Mouse (Mus musculus) stomach, embryonic 16.5 days (tissue): ENCODE measurements around the gene Sv2b. TPM values are rescaled to one million over a fixed set of nuclear protein-coding genes. Genes with fewer than 3 reads are reported as not detected.

Experiments
- ATAC-seq: fragments of 200-750 bp; cut with Nextera tagmentation; 2 replicates; pipeline ENCODE4 v1.8.0; 2017; ENCODE audit warnings: moderate number of reproducible peaks, moderate TSS enrichment; ENCODE audit not compliant: insufficient read depth, low FRiP score
- H3K27ac ChIP-seq: fragments of 300-500 bp; sonication (generic); 2 replicates; pipeline ENCODE4 v1.5.1; 2014; ENCODE audit warnings: low read length
- H3K27me3 ChIP-seq: fragments of 300-500 bp; sonication (generic); 2 replicates; pipeline ENCODE4 v1.6.1; 2014; ENCODE audit warnings: low read length, control low read depth, mixed read lengths; ENCODE audit not compliant: control insufficient read depth, insufficient read depth
- H3K36me3 ChIP-seq: fragments of 300-500 bp; sonication (generic); 2 replicates; pipeline ENCODE4 v1.6.1; 2014; ENCODE audit warnings: low read length; ENCODE audit not compliant: control insufficient read depth, insufficient read depth
- H3K4me1 ChIP-seq: fragments of 300-500 bp; sonication (generic); 2 replicates; pipeline ENCODE4 v1.6.1; 2014; ENCODE audit warnings: low read length, control low read depth, mixed read lengths; ENCODE audit not compliant: control insufficient read depth, insufficient read depth
- H3K4me2 ChIP-seq: fragments of 300-500 bp; sonication (generic); 2 replicates; pipeline ENCODE4 v1.6.1; 2014; ENCODE audit warnings: low read depth, low read length, mixed read lengths
- H3K4me3 ChIP-seq: fragments of 300-500 bp; sonication (generic); replicated peaks from 2 replicates; pipeline ENCODE4 v1.5.1; 2014; ENCODE audit warnings: mild to moderate bottlenecking, low read length
- H3K9ac ChIP-seq: fragments of 300-500 bp; sonication (generic); 2 replicates; pipeline ENCODE4 v1.6.1; 2014; ENCODE audit warnings: low read length
- H3K9me3 ChIP-seq: fragments of 300-500 bp; sonication (generic); replicated peaks from 2 replicates; pipeline ENCODE4 v1.6.1; 2016; ENCODE audit warnings: low read length, control low read depth; ENCODE audit not compliant: control insufficient read depth
- WGBS: fragments of 180-500 bp; shearing (Covaris S2); extraction: QIAGEN DNeasy Blood & Tissue Kit; methylation state at CpG from one replicate; pipeline ENCODE4 v1.1.7; 2014; 5-methylcytosine and 5-hydroxymethylcytosine counted together
- polyA plus RNA-seq: library from polyadenylated mRNA; unstranded; fragments of >200 nt; fragmentation: Nextera tagmentation; extraction: Ambion mirVana; gene quantifications from 2 replicates; pipeline ENCODE4 v1.2.1, GENCODE M21; 2015

Sv2b gene
- polyA plus RNA-seq, 1 experiment from 2014 or later = 3.4 TPM

GRCm38 (mm10) chr7:75107441-75107840 is 201.6 kb downstream of the Sv2b start:
- H3K27me3 ChIP-seq = no peaks in the 10 kb centered on the region; the same call in 1 of the 2 replicates
- no peak overlapping the region for H3K9ac ChIP-seq
- H3K4me3 ChIP-seq = no peak overlapping the region
- no peak for ATAC-seq
- H3K4me1 ChIP-seq = no peaks in the 10 kb centered on the region
- no peak overlapping the region for H3K4me2 ChIP-seq
- H3K36me3 ChIP-seq = no peaks in the 10 kb centered on the region
- H3K27ac ChIP-seq = no peak overlapping the region
- H3K9me3 ChIP-seq = no peaks in the 10 kb centered on the region

GRCm38 (mm10) chr7:75103900-75104299 is 205.2 kb downstream of the Sv2b start:
- Histone ChIP-seq H3K27me3 (no peaks in the 10 kb centered on the region), H3K9me3 (no peaks in the 10 kb centered on the region), H3K27ac (no peak overlapping the region), H3K9ac (no peak overlapping the region), H3K4me1 (no peaks in the 10 kb centered on the region), H3K4me2 (no peak overlapping the region), H3K4me3 (no peak overlapping the region), H3K36me3 (no peaks in the 10 kb centered on the region)
- WGBS = 56% methylated on average over 1 of the region's 1 CpGs
- no peak for ATAC-seq

GRCm38 (mm10) chr7:75102536-75103332 is 206.3 kb downstream of the Sv2b start:
- H3K27ac ChIP-seq = no peak overlapping the region
- no peak overlapping the region for H3K4me2 ChIP-seq
- H3K9ac ChIP-seq = no peak overlapping the region
- no peak for ATAC-seq
- H3K4me1 ChIP-seq = no peaks in the 10 kb centered on the region
- 77% methylated on average over 17 of the region's 17 CpGs for WGBS
- no peaks in the 10 kb centered on the region for H3K36me3 ChIP-seq
- H3K9me3 ChIP-seq = no peaks in the 10 kb centered on the region
- no peak overlapping the region for H3K4me3 ChIP-seq
- H3K27me3 ChIP-seq = no peaks in the 10 kb centered on the region

GRCm38 (mm10) chr7:75085473-75085872 is 223.6 kb downstream of the Sv2b start:
- no peak overlapping the region for H3K9ac ChIP-seq
- H3K4me2 ChIP-seq = no peak overlapping the region
- H3K27me3 ChIP-seq = no peaks in the 10 kb centered on the region
- H3K4me3 ChIP-seq = no peak overlapping the region
- H3K27ac ChIP-seq = no peak overlapping the region
- no peaks in the 10 kb centered on the region for H3K36me3 ChIP-seq
- WGBS = 57% methylated on average over 4 of the region's 4 CpGs
- no peaks in the 10 kb centered on the region for H3K4me1 ChIP-seq
- H3K9me3 ChIP-seq = no peaks in the 10 kb centered on the region
- ATAC-seq = no peak

- H3K27ac ChIP-seq = no peak overlapping the region
- no peaks in the 10 kb centered on the region for H3K36me3 ChIP-seq
- ATAC-seq = no peak
- H3K9ac ChIP-seq = no peak overlapping the region
- H3K4me2 ChIP-seq = no peak overlapping the region
- no peaks in the 10 kb centered on the region for H3K9me3 ChIP-seq
- H3K4me3 ChIP-seq = no peak overlapping the region
- H3K27me3 ChIP-seq = no peaks in the 10 kb centered on the region
- H3K4me1 ChIP-seq = no peaks in the 10 kb centered on the region
Measured at GRCm38 (mm10) chr7:75080163-75080562, 228.9 kb downstream of the Sv2b start.

GRCm38 (mm10) chr7:75077560-75078208 is 231.4 kb downstream of the Sv2b start:
- Histone ChIP-seq H3K27ac (no peak overlapping the region), H3K9ac (no peak overlapping the region), H3K4me3 (no peak overlapping the region), H3K4me1 (no peaks in the 10 kb centered on the region), H3K36me3 (no peaks in the 10 kb centered on the region), H3K4me2 (no peak overlapping the region), H3K9me3 (no peaks in the 10 kb centered on the region), H3K27me3 (no peaks in the 10 kb centered on the region)
- WGBS = 69% methylated on average over 8 of the region's 8 CpGs
- no peak for ATAC-seq

Other genes with a start within 250 kb of the Sv2b start
- 34.7 and 39.9 TPM in 2 replicates for gene Akap13, start 146.3 kb upstream of the Sv2b start, polyA plus RNA-seq